Mouse (Mus musculus) left cerebral cortex, adult 18-20 months (tissue): ENCODE results near the gene Hat1. TPM values are rescaled to one million over a fixed set of nuclear protein-coding genes. Genes with fewer than 3 reads are reported as not detected.
"Not testable (repeated sequence)": the region's sequence is repeated elsewhere in the genome, so short reads cannot be mapped to it uniquely, and the experiment has no call there.

Experiments used
- DNase-seq, 2 experiments: peaks; one replicate each; pipeline ENCODE4 v3.0.0; 2021 to 2022; ENCODE audit warnings: low spot score in 2 of 2, mixed read lengths in 1 of 2
- long read RNA-seq, 2 experiments: library from polyadenylated mRNA; stranded (forward); transcript quantifications; one replicate each; pipeline ENCODE4 v2.0.0; 2021
- total RNA-seq, 2 experiments: library from RNA; stranded (reverse); gene quantifications; 2 replicates each; pipeline ENCODE4 v1.2.3; 2021

Hat1 gene
- total RNA-seq: 10 to 100 TPM; 20.5 to 20.8 TPM
- long read RNA-seq, experiment 1, transcript Hat1-201 (11 exons, 1,576 nt): major isoform, 19 of 21 reads
- long read RNA-seq, experiment 1, partial matches to known transcripts: 1 of 21 reads
- long read RNA-seq, experiment 1, other reads (novel, unspliced or antisense): 1 of 21 reads
- long read RNA-seq, experiment 2, transcript Hat1-201 (11 exons, 1,576 nt): major isoform, 14 of 15 reads
- long read RNA-seq, experiment 2, partial matches to known transcripts: 0 of 15 reads
- long read RNA-seq, experiment 2, other reads (novel, unspliced or antisense): 1 of 15 reads

GRCm38 (mm10) chr2:71388951-71389763, at the start of gene Hat1:
Hat1 (plus strand) TSS chr2:71388958.
- peak; percentile 96 to 97 for DNase-seq

- no peak for DNase-seq
Measured at GRCm38 (mm10) chr2:71340126-71340525, 48.6 kb upstream of the Hat1 start.

- DNase-seq: peak in 1 of 2 experiments; percentile 23
Measured at GRCm38 (mm10) chr2:71343884-71344640, 44.7 kb upstream of the Hat1 start.

GRCm38 (mm10) chr2:71347160-71347559, 41.6 kb upstream of the Hat1 start:
- DNase-seq: no peak

GRCm38 (mm10) chr2:71347732-71348490, 40.8 kb upstream of the Hat1 start:
- no peak for DNase-seq

GRCm38 (mm10) chr2:71349511-71349910, 39.2 kb upstream of the Hat1 start:
- DNase-seq: no peak

GRCm38 (mm10) chr2:71350181-71350580, 38.6 kb upstream of the Hat1 start:
- no peak for DNase-seq

DNA sequence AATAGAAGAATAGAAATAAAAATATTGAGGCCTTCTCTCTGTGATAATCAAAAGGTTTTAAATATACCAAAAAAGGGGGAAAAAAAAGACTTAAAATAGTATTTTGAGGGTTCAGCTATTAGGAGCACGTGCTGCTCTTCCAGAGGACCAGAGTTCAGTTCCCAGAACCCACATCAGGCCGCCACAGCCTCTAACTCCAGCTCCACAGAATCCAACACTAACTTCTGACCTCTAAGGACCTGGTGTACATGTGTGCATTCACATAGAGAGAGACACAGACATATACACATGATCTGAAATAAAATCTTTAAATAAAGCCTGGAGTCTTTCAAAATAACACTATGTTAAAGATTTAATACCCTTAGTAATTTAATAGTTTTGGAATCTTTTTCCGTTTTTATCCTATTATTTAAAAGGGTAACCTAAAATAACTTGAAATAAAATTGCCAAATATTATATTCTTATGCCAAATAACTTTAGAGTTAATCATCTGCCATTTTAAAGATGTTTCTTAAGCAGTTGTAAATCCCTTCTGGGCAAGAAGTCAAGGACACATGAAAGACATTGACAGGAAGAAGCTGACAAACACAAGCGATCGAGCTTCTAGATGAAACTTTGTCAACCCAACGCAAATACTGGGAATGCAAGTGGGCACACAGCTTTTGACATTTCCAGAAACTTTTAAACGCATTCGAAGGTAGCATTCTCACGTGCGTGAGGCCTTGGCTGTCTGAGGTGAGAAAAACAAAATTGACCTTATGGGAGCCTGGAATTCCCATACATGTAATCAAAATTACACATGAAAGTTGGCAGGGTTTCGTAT, 37.6 kb upstream of the Hat1 start:
- DNase-seq: no peak

DNA sequence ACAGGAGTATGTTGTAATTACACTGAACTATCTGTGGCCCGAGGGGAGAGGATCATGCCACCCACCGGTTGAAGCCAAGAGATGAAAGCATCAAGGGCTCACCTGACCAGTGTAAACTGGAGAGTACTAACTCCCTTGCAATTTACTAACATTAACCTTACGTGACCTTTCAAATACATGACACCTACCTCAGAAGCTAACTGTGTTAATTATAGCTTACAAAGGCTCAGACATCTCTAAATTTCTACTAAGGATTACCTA, 37.1 kb upstream of the Hat1 start:
- no peak for DNase-seq

DNA sequence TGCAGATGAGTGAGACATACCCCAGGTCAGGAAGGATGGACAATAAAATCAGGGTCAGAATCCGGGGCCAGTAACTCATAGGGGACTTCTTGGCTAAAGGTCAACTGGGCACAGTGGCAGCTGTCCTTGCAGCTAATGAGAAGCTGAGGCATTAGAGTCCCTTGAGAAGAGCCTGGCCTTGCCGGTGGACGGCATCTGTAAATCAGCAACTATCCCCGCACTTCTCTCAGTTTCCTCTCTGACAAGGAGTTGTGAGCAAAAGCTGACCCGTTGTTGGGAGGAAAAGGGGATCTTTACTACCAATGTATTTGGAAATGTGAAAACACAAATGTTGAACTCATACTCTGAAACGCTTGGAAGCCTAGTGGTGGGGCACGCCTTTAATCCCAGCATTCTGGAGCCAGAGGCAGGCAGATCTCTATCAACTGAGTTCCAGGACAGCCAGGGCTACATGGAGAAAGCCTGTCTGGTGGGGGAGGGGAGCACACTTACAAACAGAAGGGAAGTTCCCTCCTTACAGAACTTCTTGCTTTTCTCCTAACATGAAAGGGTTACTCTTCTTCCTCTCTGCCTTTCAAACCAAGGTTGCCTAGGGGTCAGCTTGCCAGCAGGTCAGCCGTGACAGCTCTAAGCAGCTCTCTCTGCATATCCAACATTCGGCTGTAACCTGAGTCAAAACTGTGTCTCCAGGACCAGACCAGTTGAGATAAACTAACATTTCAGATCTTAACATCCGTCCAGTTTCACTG, 35.3 kb upstream of the Hat1 start:
- DNase-seq: no peak

DNA sequence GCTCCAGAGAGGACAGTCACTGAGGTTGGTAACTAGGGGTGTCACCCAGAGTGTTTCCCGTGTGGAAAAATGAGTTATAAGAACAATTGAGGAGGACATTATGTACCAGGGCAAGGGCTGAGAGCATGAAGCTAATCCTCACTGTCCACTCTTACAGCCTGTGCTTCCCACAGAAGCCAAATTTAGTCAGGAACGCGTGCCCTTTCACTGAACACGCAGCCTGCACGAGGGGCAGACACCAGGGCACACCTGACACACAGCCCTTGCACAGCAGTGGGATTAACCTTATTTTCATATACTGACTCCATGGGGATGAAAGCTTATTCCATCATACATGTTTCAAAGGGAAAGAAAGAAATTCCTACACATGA, 34.7 kb upstream of the Hat1 start:
- no peak for DNase-seq

DNA sequence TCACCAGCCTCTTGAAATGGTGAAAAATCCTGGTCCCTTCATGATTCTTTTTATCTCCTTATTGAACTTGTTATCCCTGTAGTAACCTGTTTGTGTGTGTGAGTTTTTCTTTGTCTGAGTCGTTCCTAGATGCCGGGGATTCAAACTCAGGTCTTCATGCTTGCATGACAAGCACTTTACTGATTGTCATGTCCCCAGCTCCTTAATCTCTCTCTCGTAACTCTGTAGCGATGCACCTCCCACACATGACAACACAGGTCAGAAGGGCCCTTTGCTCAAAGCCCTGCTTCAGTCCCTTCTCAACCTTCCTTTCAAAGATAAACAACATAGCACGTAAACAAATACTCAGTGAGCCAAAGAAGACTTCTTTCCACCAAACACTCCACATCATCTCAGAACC, 30.4 kb upstream of the Hat1 start:
- no peak for DNase-seq

GRCm38 (mm10) chr2:71360192-71360591, 28.6 kb upstream of the Hat1 start:
- DNase-seq: no peak

- DNase-seq: no peak
Measured at GRCm38 (mm10) chr2:71366618-71367124, 22.1 kb upstream of the Hat1 start.

- DNase-seq: peak; percentile 64 to 74
Measured at GRCm38 (mm10) chr2:71367125-71367880, 21.5 kb upstream of the Hat1 start, which contains the start of gene Slc25a12. Slc25a12 (minus strand) TSS chr2:71367749.

- no peak for DNase-seq
Measured at GRCm38 (mm10) chr2:71368086-71368485, 20.7 kb upstream of the Hat1 start.

DNA sequence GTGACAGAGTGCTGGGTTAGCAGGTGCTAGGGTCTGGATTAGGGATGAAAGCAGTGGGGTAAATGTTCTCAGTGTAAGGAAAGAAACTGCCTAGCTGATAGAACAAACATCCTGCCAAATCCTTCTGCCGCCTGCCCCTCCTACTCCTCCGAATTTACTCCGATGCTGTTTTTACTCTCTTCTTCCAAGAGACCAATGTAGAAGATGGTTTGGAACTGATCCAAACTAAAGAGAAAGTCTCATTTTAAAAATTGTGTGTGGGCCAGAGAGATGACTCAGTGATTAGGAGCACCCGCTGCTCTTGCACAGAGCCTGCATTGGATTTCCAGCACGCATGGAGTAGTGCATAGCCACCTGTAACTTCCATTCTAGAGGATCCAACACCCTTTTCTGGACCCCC, 17.0 kb upstream of the Hat1 start:
- DNase-seq: peak; percentile 29 to 50

DNA sequence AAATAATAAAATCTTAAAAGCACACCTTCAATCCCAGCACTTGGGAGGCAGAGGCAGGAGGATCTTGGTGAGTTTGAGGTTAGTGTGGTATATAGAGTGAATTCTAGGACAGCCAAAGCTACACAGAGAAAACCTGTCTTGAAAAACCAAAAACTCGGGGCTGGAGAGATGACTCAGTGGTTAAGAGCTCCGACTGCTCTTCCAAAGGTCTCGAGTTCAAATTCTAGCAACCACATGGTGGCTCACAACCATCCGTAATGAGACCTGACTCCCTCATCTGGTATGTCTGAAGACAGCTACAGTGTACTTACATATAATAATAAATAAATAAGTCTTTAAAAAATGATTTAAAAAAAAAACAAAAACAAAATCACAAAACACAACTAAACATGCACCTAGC, 16.5 kb upstream of the Hat1 start:
- not testable (repeated sequence) for DNase-seq
